Mouse (Mus musculus) cerebellum, adult 2 months (tissue): ENCODE data around the gene Nanos1.

Source experiments
- CTCF ChIP-seq: fragments of 200-500 bp; IDR thresholded peaks from 2 replicates; pipeline ENCODE4 v1.5.1; 2011; ENCODE audit warnings: low read depth, mild to moderate bottlenecking, control low read depth, low read length, moderate library complexity, borderline replicate concordance; ENCODE audit not compliant: insufficient read depth
- POLR2A ChIP-seq: fragments of 200-500 bp; IDR thresholded peaks from 2 replicates; pipeline ENCODE4 v1.6.1; 2011; ENCODE audit warnings: low read length, control low read depth, borderline replicate concordance; ENCODE audit not compliant: insufficient read depth

DNA sequence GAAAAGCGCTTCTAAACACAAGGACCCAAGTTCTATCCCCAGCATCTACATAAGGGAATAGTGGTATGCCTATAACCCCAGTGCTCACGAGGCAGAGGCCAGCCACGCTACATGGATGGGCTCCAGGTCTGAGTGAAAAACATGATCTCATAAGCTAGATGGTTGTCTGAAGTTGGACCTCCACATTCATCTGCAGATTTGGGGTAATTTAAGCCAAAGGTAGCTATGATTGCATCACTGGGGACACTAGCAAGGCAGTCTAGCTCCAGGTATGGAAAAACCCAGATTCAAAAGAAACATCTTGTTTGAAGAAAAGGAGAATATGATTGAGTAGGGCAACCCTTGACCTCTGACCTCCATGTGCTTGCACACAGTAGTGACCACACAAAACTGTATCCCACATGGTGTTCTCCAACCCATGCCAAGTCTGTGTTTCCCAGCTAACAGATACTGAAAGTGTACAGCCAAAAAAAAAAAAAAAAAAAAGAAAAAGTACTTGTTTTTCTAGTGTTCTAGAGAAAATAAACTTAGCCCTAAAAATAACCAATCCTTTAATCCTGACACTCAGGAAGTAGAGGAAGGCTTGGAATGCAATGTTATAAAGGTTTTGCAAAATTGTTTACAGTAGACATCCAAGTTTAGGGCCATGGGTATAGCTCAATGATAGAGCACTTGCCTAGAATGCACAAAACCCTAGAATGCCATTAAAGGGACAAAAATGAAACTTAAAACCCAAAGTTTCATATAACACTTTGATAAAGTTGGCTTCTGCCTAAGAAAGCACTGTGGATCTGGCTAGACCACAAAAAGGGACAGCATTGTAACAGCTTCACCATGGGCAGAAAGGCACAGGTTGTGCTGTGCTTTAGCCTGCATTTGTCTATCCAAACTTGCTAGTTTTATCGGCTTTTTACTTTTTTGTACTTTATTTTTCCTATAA lies 3.4 kb downstream of the Nanos1 start:
- no peak for TF ChIP-seq CTCF
- TF ChIP-seq POLR2A = no peak
